Comparison of ENCODE assay signal across 8 mouse cellular contexts in the genomic region with DNA sequence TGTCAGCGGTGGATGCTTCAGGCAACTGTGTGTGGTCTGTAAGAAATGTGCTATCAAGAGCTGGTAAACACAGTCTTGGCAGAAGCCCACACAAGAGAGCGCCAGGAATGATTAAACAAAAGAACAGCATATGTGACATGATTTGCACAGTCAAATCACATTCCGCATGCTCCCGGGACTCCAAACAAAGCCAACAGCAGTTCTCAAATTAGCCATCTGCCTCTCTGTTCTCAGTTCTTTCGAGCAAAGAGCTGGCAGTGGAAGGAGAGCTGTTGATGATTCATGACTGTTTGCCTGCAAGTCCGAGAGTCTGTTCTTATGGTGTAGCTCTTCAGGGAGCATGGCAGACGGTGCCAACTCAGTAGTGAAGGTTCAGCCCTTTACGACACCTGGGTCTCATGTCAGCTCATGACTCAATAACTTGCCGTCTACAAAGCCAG. TPM values are rescaled to one million over a fixed set of nuclear protein-coding genes. Genes with fewer than 3 reads are reported as not detected.
DNase-seq lines count a peak whose midpoint lies in the region; TF ChIP-seq lines count a peak whose summit lies in the region.

No protein-coding gene starts in this region.

- H3K4me3 ChIP-seq in thymus, adult 2 months (ENCODE audit: control insufficient read depth, insufficient read depth, low read length), result no peak overlapping the region

- H3K27me3 ChIP-seq in thymus, adult 2 months (ENCODE audit: control insufficient read depth, insufficient read depth, low read length), result no peaks in the 10 kb centered on the region

- no peak for TF ChIP-seq POLR2A in brain, embryonic 14.5 days (IDR thresholded peaks at IDR 0.05; ENCODE audit: borderline replicate concordance, extremely low read depth, insufficient read depth, insufficient read length, poor library complexity, severe bottlenecking)
- TF ChIP-seq POLR2A in thymus, adult 2 months (IDR thresholded peaks at IDR 0.05; ENCODE audit: control insufficient read depth, extremely low read depth, insufficient read depth, low read length, poor library complexity), result no peak

- peak; percentile 12 for DNase-seq in adrenal gland, postnatal 10 days
- no peak for DNase-seq in adrenal gland, postnatal 25 days
- peak; percentile 97 for DNase-seq in brain, embryonic 14.5 days (ENCODE audit: low read depth)
- peak; percentile 82 to 87 for DNase-seq in frontal cortex, adult 2 months (ENCODE audit: extremely low spot score in 1 of 2, low spot score in 1 of 2)
- DNase-seq in layer of hippocampus, adult 11-12 months (ENCODE audit: low spot score), result peak; percentile 85
- peak; percentile 51 for DNase-seq in lung, postnatal 14 days
- DNase-seq in right cerebral cortex, postnatal 36 days (ENCODE audit: low spot score in 2 of 2), result peak; percentile 76 to 82
- DNase-seq in thymus, adult 2 months, result no peak

- no peaks in the 10 kb centered on the region for H3K4me1 ChIP-seq in thymus, adult 2 months (replicated peaks; ENCODE audit: control insufficient read depth, insufficient read depth, low read length)

- no peaks in the 10 kb centered on the region for H3K36me3 ChIP-seq in thymus, adult 2 months (ENCODE audit: control insufficient read depth, insufficient read depth, low read length)

- TF ChIP-seq CTCF in brain, embryonic 14.5 days (IDR thresholded peaks at IDR 0.05; ENCODE audit: borderline replicate concordance, extremely low read depth, insufficient read depth, insufficient read length), result no peak
- no peak for TF ChIP-seq CTCF in thymus, adult 2 months (IDR thresholded peaks at IDR 0.05; ENCODE audit: borderline replicate concordance, control insufficient read depth, extremely low read depth, insufficient read depth, low read length, poor library complexity)

- 94% methylated on average over 9 of the region's 9 CpGs for whole genome bisulfite sequencing in thymus, adult 2 months

- H3K27ac ChIP-seq in thymus, adult 2 months (ENCODE audit: control insufficient read depth, insufficient read depth, low read length), result no peak overlapping the region

RNA-seq across cellular contexts. Expression of gene Nr2c1, which starts 18.1 kb away (rescaled TPM):
- 10 to 100 TPM; 13.1 to 16.4 TPM for total RNA-seq in adrenal gland, postnatal 10 days (2021)
- total RNA-seq in adrenal gland, postnatal 25 days (2021), result 13.7 and 17.9 TPM in 2 replicates
- polyA plus RNA-seq in brain, embryonic 14.5 days (2012; rRNA removed), result 10.9 and 11.3 TPM in 2 replicates
- 8.6 and 9.2 TPM in 2 replicates for polyA plus RNA-seq in frontal cortex, adult 2 months (2012; rRNA removed)
- polyA plus RNA-seq in thymus, adult 2 months (2012; rRNA removed), result 3.0 and 3.3 TPM in 2 replicates

Comparison
In these comparisons a context has a peak if more than half of its experiments do, and no peak if none do; other contexts are left out.
1. DNase-seq: peak in adrenal gland, postnatal 10 days (single experiment), brain, embryonic 14.5 days (single experiment), frontal cortex, adult 2 months (2 of 2), layer of hippocampus, adult 11-12 months (single experiment), lung, postnatal 14 days (single experiment) and right cerebral cortex, postnatal 36 days (2 of 2); none in adrenal gland, postnatal 25 days (single experiment) and thymus, adult 2 months (single experiment).